Mouse (Mus musculus) CD4-positive, CD25-positive, alpha-beta regulatory T cell, adult 4 months (primary cell): Measurements from ENCODE around the gene Abcc8. TPM values are rescaled to one million over a fixed set of nuclear protein-coding genes. Genes with fewer than 3 reads are reported as not detected.
"Not testable (repeated sequence)": the region's sequence is repeated elsewhere in the genome, so short reads cannot be mapped to it uniquely, and the experiment has no call there.

Source experiments
- ATAC-seq: one replicate; pipeline ENCODE4 v1.8.0; 2017
- polyA plus RNA-seq, 2 experiments: library from polyadenylated mRNA; unstranded; fragments of 100-300 nt; shearing (Covaris generic); gene quantifications; one replicate each; pipeline ENCODE4 v1.2.1; 2017

Abcc8 gene
- not detected for polyA plus RNA-seq

GRCm38 (mm10) chr7:46179431-46180275 lies at the start of gene Abcc8:
TSS of gene Abcc8 (minus strand) at chr7:46180033.
- ATAC-seq, result no peak

- no peak for ATAC-seq
Measured at GRCm38 (mm10) chr7:46226936-46227335, 47.1 kb upstream of the Abcc8 start.

- no peak for ATAC-seq
Measured at GRCm38 (mm10) chr7:46226253-46226652, 46.4 kb upstream of the Abcc8 start.

- ATAC-seq, result no peak
Measured at GRCm38 (mm10) chr7:46220591-46221129, 40.8 kb upstream of the Abcc8 start.

GRCm38 (mm10) chr7:46218415-46218814 lies 38.6 kb upstream of the Abcc8 start:
- ATAC-seq, result no peak

GRCm38 (mm10) chr7:46216481-46216880 lies 36.6 kb upstream of the Abcc8 start:
- ATAC-seq, result no peak

GRCm38 (mm10) chr7:46210276-46210675 lies 30.4 kb upstream of the Abcc8 start:
- ATAC-seq, result no peak

- no peak for ATAC-seq
Measured at GRCm38 (mm10) chr7:46208131-46208530, 28.3 kb upstream of the Abcc8 start.

GRCm38 (mm10) chr7:46204775-46205174 lies 24.9 kb upstream of the Abcc8 start:
- ATAC-seq, result no peak

GRCm38 (mm10) chr7:46204046-46204471 lies 24.2 kb upstream of the Abcc8 start:
- ATAC-seq, result no peak

GRCm38 (mm10) chr7:46201649-46202048 lies 21.8 kb upstream of the Abcc8 start:
- no peak for ATAC-seq

GRCm38 (mm10) chr7:46200021-46200420 lies 20.2 kb upstream of the Abcc8 start:
- no peak for ATAC-seq

- no peak for ATAC-seq
Measured at GRCm38 (mm10) chr7:46195356-46195755, 15.5 kb upstream of the Abcc8 start.

- no peak for ATAC-seq
Measured at GRCm38 (mm10) chr7:46184232-46184631, 4.4 kb upstream of the Abcc8 start.

GRCm38 (mm10) chr7:46181590-46181989 lies 1.8 kb upstream of the Abcc8 start:
- no peak for ATAC-seq

GRCm38 (mm10) chr7:46168980-46169379 lies 10.9 kb downstream of the Abcc8 start:
- ATAC-seq, result not testable (repeated sequence)

GRCm38 (mm10) chr7:46168402-46168801 lies 11.4 kb downstream of the Abcc8 start:
- no peak for ATAC-seq

GRCm38 (mm10) chr7:46167901-46168300 lies 11.9 kb downstream of the Abcc8 start:
- ATAC-seq, result no peak

- no peak for ATAC-seq
Measured at GRCm38 (mm10) chr7:46165876-46166275, 14.0 kb downstream of the Abcc8 start.

GRCm38 (mm10) chr7:46162731-46163130 lies 17.1 kb downstream of the Abcc8 start:
- ATAC-seq, result no peak

- no peak for ATAC-seq
Measured at GRCm38 (mm10) chr7:46162132-46162727, 17.6 kb downstream of the Abcc8 start.

- ATAC-seq, result no peak
Measured at GRCm38 (mm10) chr7:46161615-46162014, 18.2 kb downstream of the Abcc8 start.

GRCm38 (mm10) chr7:46157746-46158145 lies 22.1 kb downstream of the Abcc8 start:
- ATAC-seq, result no peak
